Mouse (Mus musculus): ENCODE data around the gene Scnn1a. TPM values are rescaled to one million over a fixed set of nuclear protein-coding genes. Genes with fewer than 3 reads are reported as not detected.

Scnn1a gene
- polyA plus RNA-seq, 2 experiments = 1.9 to 2.5 TPM

DNA sequence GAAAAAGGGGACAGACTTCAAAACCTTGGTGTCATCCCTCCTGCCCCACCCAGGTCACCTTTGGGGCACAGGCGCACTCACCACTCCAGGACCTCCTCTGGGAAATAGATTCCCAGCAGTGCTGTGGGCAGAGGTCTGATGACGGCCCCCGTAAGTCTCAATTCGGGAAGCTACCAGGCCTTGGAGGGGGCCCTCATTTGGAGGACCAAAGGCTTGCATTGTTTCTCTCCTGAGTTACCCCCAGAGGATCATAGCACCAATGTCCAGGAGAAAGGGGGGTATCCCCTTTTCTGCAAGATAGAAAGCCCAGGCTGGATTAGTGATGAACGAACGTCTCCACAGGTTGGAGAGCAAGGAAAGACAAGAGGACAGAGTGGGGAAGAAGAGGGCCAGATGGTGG, 58.2 kb downstream of the Scnn1a start:
- Histone ChIP-seq H3K27ac (replicated peaks; ENCODE audit: low read depth, low read length) (no peak overlapping the region), H3K36me3 (ENCODE audit: control insufficient read depth, insufficient read depth, low read length) (no peaks in the 10 kb centered on the region), H3K9ac (ENCODE audit: low read depth, low read length, severe bottlenecking) (no peak overlapping the region), H3K4me3 (replicated peaks; ENCODE audit: low read length) (no peak overlapping the region), H3K4me2 (replicated peaks; ENCODE audit: low read depth, low read length, severe bottlenecking) (no peak overlapping the region), H3K27me3 (ENCODE audit: control insufficient read depth, insufficient read depth, low read length) (peaks cover 38% of the 10 kb centered on the region), H3K4me1 (ENCODE audit: control insufficient read depth, insufficient read depth, low read length) (peaks cover 15% of the 10 kb centered on the region), H3K9me3 (ENCODE audit: control insufficient read depth, low read length) (no peaks in the 10 kb centered on the region)
- ATAC-seq (ENCODE audit: low FRiP score, low read depth) = no peak
- TF ChIP-seq POLR2A (IDR thresholded peaks at IDR 0.05; ENCODE audit: borderline replicate concordance, extremely low read depth, insufficient read depth, insufficient read length) = no peak
- no peak for DNase-seq (ENCODE audit: low spot score)
- WGBS = 15% methylated on average over 6 of the region's 6 CpGs

DNA sequence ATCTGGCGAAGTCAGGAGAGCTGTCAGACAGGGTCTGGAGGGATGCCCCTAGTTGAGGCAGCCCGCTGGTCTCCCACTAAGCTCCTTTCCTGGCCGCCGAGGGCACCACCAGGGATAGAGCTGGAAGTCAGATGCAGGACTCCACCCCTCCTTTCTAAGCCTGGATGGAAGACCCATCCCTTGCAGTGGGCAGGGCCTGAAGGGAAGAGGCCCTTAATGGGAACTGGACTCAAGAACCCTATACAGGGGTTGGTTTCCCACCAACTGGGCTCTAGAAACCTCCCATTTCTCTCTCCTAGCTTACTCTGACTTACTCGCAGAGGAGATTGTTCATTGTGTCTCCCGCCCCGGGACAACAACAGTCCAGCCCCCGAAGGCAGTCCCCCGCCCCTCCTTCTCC, 59.3 kb downstream of the Scnn1a start:
- peaks cover 38% of the 10 kb centered on the region for H3K27me3 ChIP-seq (ENCODE audit: control insufficient read depth, insufficient read depth, low read length)
- peak overlapping the region; percentile 66 for H3K4me2 ChIP-seq (replicated peaks; ENCODE audit: low read depth, low read length, severe bottlenecking)
- no peak for TF ChIP-seq POLR2A (IDR thresholded peaks at IDR 0.05; ENCODE audit: borderline replicate concordance, extremely low read depth, insufficient read depth, insufficient read length)
- no peak overlapping the region for H3K27ac ChIP-seq (replicated peaks; ENCODE audit: low read depth, low read length)
- ATAC-seq (ENCODE audit: low FRiP score, low read depth) (no peak), DNase-seq (ENCODE audit: low spot score) (no peak)
- peaks cover 15% of the 10 kb centered on the region for H3K4me1 ChIP-seq (ENCODE audit: control insufficient read depth, insufficient read depth, low read length)
- H3K9me3 ChIP-seq (ENCODE audit: control insufficient read depth, low read length) = no peaks in the 10 kb centered on the region
- H3K9ac ChIP-seq (ENCODE audit: low read depth, low read length, severe bottlenecking) = peak overlapping the region; percentile 44; the same call in 1 of the 2 replicates
- WGBS = 4% methylated on average over 9 of the region's 9 CpGs
- H3K36me3 ChIP-seq (ENCODE audit: control insufficient read depth, insufficient read depth, low read length) = no peaks in the 10 kb centered on the region
- peak overlapping the region; percentile 39 for H3K4me3 ChIP-seq (replicated peaks; ENCODE audit: low read length)

DNA sequence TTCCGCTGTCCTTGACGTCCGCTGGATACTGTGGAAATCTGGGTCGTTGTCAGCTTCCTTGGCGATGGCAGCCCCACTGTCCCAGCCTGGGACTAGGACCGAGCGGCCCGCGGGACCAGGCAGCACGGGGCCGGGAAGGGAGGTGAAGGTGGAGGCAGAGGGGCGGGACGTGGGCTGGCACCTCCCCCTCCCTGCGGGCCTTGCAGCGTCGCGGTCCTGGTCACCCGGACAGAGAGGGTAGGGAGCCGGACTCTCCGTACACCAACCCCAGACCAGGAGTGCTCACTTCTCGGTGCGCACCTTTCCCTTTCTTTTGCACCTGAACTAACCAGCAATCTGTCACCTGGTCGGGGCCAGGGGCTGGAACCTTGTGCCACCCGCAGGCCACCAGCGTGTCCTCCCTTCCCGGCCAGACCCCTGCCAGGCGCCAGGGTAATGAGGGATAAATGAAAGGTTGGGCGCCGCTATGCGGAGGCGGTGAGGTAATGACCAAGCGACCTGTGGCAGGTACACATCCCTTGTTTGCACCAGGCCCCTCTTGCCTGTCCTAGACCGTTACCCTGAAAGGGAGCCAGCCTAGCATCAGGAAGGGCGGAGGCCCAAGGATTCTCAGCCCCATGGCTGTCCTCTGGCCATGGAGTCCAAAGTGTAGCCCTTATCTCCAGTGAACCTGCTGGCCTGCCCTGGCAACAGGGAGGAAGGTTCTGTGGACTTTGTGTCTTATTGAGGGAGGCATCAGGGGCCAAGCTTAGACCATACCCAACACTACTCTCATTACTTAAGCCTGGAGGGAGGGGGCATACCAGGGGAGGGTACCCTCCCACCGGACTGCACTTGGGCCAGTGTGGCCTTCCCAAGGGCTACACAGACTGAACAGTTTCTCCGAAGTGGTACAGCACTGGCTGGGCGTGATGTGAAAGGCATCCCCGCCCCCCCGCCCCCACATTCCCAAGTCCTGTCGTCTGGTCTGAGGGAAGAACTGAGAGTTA, 60.2 kb downstream of the Scnn1a start, which contains the start of gene Plekhg6:
TSS of gene Plekhg6 (minus strand) at position 422 of the 989 bp plus-strand sequence.
- no peak for ATAC-seq (ENCODE audit: low FRiP score, low read depth)
- no peak for TF ChIP-seq POLR2A (IDR thresholded peaks at IDR 0.05; ENCODE audit: borderline replicate concordance, extremely low read depth, insufficient read depth, insufficient read length)
- WGBS = 8% methylated on average over 40 of the region's 40 CpGs
- no peak for DNase-seq (ENCODE audit: low spot score)
- H3K9ac ChIP-seq (ENCODE audit: low read depth, low read length, severe bottlenecking) = peak within 1 kb of the TSS; percentile 44
- H3K4me1 ChIP-seq (ENCODE audit: control insufficient read depth, insufficient read depth, low read length) = peaks cover 15% of the 10 kb centered on the region
- no peaks in the 10 kb centered on the region for H3K36me3 ChIP-seq (ENCODE audit: control insufficient read depth, insufficient read depth, low read length)
- peak within 1 kb of the TSS; percentile 66 for H3K4me2 ChIP-seq (replicated peaks; ENCODE audit: low read depth, low read length, severe bottlenecking)
- peak within 1 kb of the TSS; percentile 39 for H3K4me3 ChIP-seq (replicated peaks; ENCODE audit: low read length)
- H3K27me3 ChIP-seq (ENCODE audit: control insufficient read depth, insufficient read depth, low read length) = peaks cover 38% of the 10 kb centered on the region
- no peak within 1 kb of the TSS for H3K27ac ChIP-seq (replicated peaks; ENCODE audit: low read depth, low read length)
- no peaks in the 10 kb centered on the region for H3K9me3 ChIP-seq (ENCODE audit: control insufficient read depth, low read length)

DNA sequence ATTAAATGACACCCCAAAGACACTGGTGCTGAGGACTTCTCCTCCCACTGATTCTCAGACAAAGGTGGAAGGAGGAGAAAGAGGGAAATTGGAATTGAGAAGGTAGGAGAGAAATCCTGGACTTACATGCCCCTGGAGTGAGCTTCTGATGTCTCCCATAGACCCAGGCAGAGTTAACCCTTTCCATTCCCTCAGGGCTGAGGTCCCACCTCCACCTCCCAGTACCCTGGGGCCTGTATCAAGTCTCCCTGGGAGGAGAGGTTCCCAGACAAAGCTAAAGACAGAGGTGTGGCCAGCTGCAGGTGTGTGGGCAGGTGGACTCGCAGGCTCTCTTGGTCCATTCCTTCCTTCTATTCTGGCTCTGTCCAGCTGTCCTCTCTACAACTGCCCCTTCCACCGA, 61.6 kb downstream of the Scnn1a start:
- peaks cover 38% of the 10 kb centered on the region for H3K27me3 ChIP-seq (ENCODE audit: control insufficient read depth, insufficient read depth, low read length)
- H3K9ac ChIP-seq (ENCODE audit: low read depth, low read length, severe bottlenecking) = no peak overlapping the region
- H3K36me3 ChIP-seq (ENCODE audit: control insufficient read depth, insufficient read depth, low read length) = no peaks in the 10 kb centered on the region
- 60% methylated on average over 2 of the region's 2 CpGs for WGBS
- H3K4me3 ChIP-seq (replicated peaks; ENCODE audit: low read length) = no peak overlapping the region
- no peak overlapping the region for H3K4me2 ChIP-seq (replicated peaks; ENCODE audit: low read depth, low read length, severe bottlenecking)
- H3K9me3 ChIP-seq (ENCODE audit: control insufficient read depth, low read length) = no peaks in the 10 kb centered on the region
- H3K4me1 ChIP-seq (ENCODE audit: control insufficient read depth, insufficient read depth, low read length) = peaks cover 15% of the 10 kb centered on the region
- DNase-seq (ENCODE audit: low spot score) (no peak), ATAC-seq (ENCODE audit: low FRiP score, low read depth) (no peak)
- TF ChIP-seq POLR2A (IDR thresholded peaks at IDR 0.05; ENCODE audit: borderline replicate concordance, extremely low read depth, insufficient read depth, insufficient read length) = no peak
- H3K27ac ChIP-seq (replicated peaks; ENCODE audit: low read depth, low read length) = no peak overlapping the region

DNA sequence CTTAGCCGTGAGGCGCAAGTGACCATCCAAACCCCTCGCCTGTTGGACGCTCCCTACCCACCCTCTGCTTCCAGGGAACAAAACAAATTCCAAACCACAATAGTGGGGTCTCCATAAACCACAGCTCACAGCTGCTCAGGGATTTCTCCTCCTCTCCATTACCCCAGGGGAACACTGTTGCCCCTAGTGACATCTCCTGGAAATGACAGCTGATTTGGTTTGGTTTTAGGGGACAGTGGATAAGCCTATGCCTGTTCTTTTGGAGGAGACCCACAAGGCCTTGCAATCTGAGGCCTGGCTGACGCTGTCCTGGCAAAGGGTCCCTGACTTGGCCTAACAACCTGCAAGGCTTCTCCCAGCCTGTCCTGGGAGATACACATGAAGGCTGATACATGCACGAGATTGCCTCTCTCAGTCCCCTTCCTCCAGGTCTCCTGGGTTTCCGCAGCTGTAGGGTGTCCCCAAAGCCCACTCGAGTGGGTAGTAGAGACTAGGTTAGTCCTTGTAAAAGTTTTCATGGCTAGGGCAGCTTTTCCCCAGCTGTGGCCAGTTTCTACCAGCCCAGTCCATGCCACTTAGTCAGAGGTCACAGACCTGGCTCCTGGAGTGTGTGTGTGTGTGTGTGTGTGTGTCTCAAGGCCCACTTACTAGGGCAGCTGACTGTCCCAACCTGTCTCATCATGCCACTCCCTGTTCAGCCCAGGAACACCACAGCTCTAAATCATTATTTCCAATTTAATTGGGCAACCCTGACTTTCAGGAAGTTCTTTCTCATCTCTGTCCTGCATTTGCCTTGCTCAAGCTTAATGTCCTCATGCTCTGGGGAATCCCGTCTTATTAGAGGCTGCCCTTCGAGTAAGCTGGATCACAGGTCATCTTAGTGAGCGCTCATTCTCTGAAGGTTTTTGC, 64.9 kb downstream of the Scnn1a start:
- no peak overlapping the region for H3K9ac ChIP-seq (ENCODE audit: low read depth, low read length, severe bottlenecking)
- H3K36me3 ChIP-seq (ENCODE audit: control insufficient read depth, insufficient read depth, low read length) = no peaks in the 10 kb centered on the region
- no peak for TF ChIP-seq POLR2A (IDR thresholded peaks at IDR 0.05; ENCODE audit: borderline replicate concordance, extremely low read depth, insufficient read depth, insufficient read length)
- 57% methylated on average over 11 of the region's 11 CpGs for WGBS
- no peaks in the 10 kb centered on the region for H3K9me3 ChIP-seq (ENCODE audit: control insufficient read depth, low read length)
- peaks cover 3% of the 10 kb centered on the region; the same call in 1 of the 2 replicates for H3K4me1 ChIP-seq (ENCODE audit: control insufficient read depth, insufficient read depth, low read length)
- no peak overlapping the region for H3K4me2 ChIP-seq (replicated peaks; ENCODE audit: low read depth, low read length, severe bottlenecking)
- ATAC-seq (ENCODE audit: low FRiP score, low read depth) (no peak), DNase-seq (ENCODE audit: low spot score) (peak; percentile 25)
- peaks cover 10% of the 10 kb centered on the region for H3K27me3 ChIP-seq (ENCODE audit: control insufficient read depth, insufficient read depth, low read length)
- no peak overlapping the region for H3K27ac ChIP-seq (replicated peaks; ENCODE audit: low read depth, low read length)
- H3K4me3 ChIP-seq (replicated peaks; ENCODE audit: low read length) = no peak overlapping the region
